Mouse (Mus musculus) midbrain, embryonic 14.5 days (tissue): Measurements from ENCODE around the gene Nell1. TPM values are rescaled to one million over a fixed set of nuclear protein-coding genes. Genes with fewer than 3 reads are reported as not detected.

Experiments used
- ATAC-seq: fragments of 200-750 bp; cut with Nextera tagmentation; 2 replicates; pipeline ENCODE4 v1.8.0; 2017; ENCODE audit warnings: moderate number of reproducible peaks, moderate library complexity; ENCODE audit not compliant: low FRiP score, low TSS enrichment
- DNase-seq: peaks from one replicate; pipeline ENCODE4 v3.0.0-alpha.2; 2015
- H3K27ac ChIP-seq: fragments of 300-500 bp; sonication (generic); replicated peaks from 2 replicates; pipeline ENCODE4 v1.5.1; 2014; ENCODE audit warnings: mild to moderate bottlenecking, low read depth, low read length, moderate library complexity
- H3K27me3 ChIP-seq: fragments of 300-500 bp; sonication (generic); 2 replicates; pipeline ENCODE4 v1.6.1; 2014; ENCODE audit warnings: low read length, control low read depth, mixed read lengths; ENCODE audit not compliant: control insufficient read depth, insufficient read depth
- H3K36me3 ChIP-seq: fragments of 300-500 bp; sonication (generic); 2 replicates; pipeline ENCODE4 v1.6.1; 2014; ENCODE audit warnings: low read length, control low read depth; ENCODE audit not compliant: control insufficient read depth, insufficient read depth
- H3K4me1 ChIP-seq: fragments of 300-500 bp; sonication (generic); 2 replicates; pipeline ENCODE4 v1.6.1; 2014; ENCODE audit warnings: mild to moderate bottlenecking, antibody characterized with exemption, low read length, control low read depth; ENCODE audit not compliant: control insufficient read depth, insufficient read depth
- H3K4me2 ChIP-seq: fragments of 300-500 bp; sonication (generic); 2 replicates; pipeline ENCODE4 v1.6.1; 2014; ENCODE audit warnings: mild to moderate bottlenecking, low read length, moderate library complexity
- H3K4me3 ChIP-seq: fragments of 300-500 bp; sonication (generic); replicated peaks from 2 replicates; pipeline ENCODE4 v1.5.1; 2014; ENCODE audit warnings: low read depth, low read length
- H3K9ac ChIP-seq: fragments of 300-500 bp; sonication (generic); replicated peaks from 2 replicates; pipeline ENCODE4 v1.6.1; 2014; ENCODE audit warnings: mild to moderate bottlenecking, low read length, moderate library complexity
- H3K9me3 ChIP-seq: fragments of 300-500 bp; sonication (generic); 2 replicates; pipeline ENCODE4 v1.6.1; 2016; ENCODE audit warnings: low read length, control low read depth, mixed read lengths; ENCODE audit not compliant: control insufficient read depth
- WGBS: fragments of 180-500 bp; shearing (Covaris S2); extraction: QIAGEN DNeasy Blood & Tissue Kit; methylation state at CpG from one replicate; pipeline ENCODE4 v1.1.7; 2014; 5-methylcytosine and 5-hydroxymethylcytosine counted together
- polyA plus RNA-seq: library from polyadenylated mRNA; unstranded; fragments of >200 nt; fragmentation: Nextera tagmentation; extraction: Ambion mirVana; gene quantifications from 2 replicates; pipeline ENCODE4 v1.2.1, GENCODE M21; 2014

The Nell1 gene
- polyA plus RNA-seq, 1 experiment from 2014 or later = 21.3 TPM

DNA sequence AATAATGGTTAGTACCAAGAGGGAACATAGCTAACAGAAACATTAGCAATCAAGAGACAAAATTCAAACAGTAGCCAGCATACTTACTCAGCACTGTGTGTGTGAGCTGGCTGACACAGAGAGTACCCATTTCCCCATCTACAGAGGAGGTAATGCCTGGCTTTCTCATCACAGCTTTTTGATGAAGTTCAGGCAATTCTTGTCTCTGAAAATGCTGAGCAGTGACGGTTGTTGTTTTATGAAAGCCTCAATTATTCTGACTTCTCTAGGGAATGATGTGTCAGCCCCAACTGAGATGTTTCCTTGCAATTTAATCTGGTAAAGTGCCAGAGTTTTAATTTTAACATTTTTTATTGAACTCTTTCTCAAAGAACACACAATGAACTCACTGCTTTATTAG is 700.8 kb downstream of the Nell1 start:
- H3K27me3 ChIP-seq = no peaks in the 10 kb centered on the region
- H3K36me3 ChIP-seq = no peaks in the 10 kb centered on the region
- no peak overlapping the region for H3K9ac ChIP-seq
- H3K27ac ChIP-seq = no peak overlapping the region
- 79% methylated on average over 1 of the region's 1 CpGs for WGBS
- H3K9me3 ChIP-seq = no peaks in the 10 kb centered on the region
- DNase-seq (no peak), ATAC-seq (no peak)
- H3K4me1 ChIP-seq = no peaks in the 10 kb centered on the region
- no peak overlapping the region for H3K4me2 ChIP-seq
- H3K4me3 ChIP-seq = no peak overlapping the region

DNA sequence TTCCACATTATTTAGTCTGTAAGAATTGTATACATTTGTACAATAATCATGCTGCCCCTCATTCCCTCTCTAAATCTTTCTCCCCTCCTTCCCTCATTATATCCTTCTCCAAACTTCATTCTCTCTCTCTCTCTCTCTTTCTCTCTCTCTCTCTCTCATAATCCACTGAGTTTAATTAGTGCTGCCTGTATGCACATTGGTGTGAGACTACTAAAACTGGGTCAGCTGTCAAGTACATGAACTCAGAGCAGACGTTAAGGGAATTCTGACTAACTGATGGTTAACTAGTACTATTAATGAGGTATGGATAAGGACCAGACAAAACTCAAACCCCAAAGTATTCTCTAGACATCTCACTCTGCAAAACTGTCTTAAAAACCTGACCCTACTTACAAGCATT is 702.8 kb downstream of the Nell1 start:
- Histone ChIP-seq H3K9me3 (no peaks in the 10 kb centered on the region), H3K9ac (no peak overlapping the region), H3K36me3 (no peaks in the 10 kb centered on the region), H3K4me1 (no peaks in the 10 kb centered on the region), H3K4me3 (no peak overlapping the region), H3K4me2 (no peak overlapping the region), H3K27ac (no peak overlapping the region), H3K27me3 (no peaks in the 10 kb centered on the region)
- DNase-seq = no peak
- 86% methylated on average over 1 of the region's 1 CpGs for WGBS
- no peak for ATAC-seq

- no peaks in the 10 kb centered on the region for H3K27me3 ChIP-seq
- no peaks in the 10 kb centered on the region for H3K36me3 ChIP-seq
- DNase-seq = no peak
- no peak for ATAC-seq
- no peaks in the 10 kb centered on the region for H3K4me1 ChIP-seq
- H3K4me3 ChIP-seq = no peak overlapping the region
- H3K9ac ChIP-seq = no peak overlapping the region
- H3K4me2 ChIP-seq = no peak overlapping the region
- H3K9me3 ChIP-seq = no peaks in the 10 kb centered on the region
- no peak overlapping the region for H3K27ac ChIP-seq
- 86% methylated on average over 5 of the region's 5 CpGs for WGBS
Observed at GRCm38 (mm10) chr7:50686337-50686736, 711.7 kb downstream of the Nell1 start.

GRCm38 (mm10) chr7:50725166-50725565 is 750.5 kb downstream of the Nell1 start:
- H3K27me3 ChIP-seq = no peaks in the 10 kb centered on the region
- no peak overlapping the region for H3K4me3 ChIP-seq
- H3K9ac ChIP-seq = no peak overlapping the region
- H3K4me2 ChIP-seq = no peak overlapping the region
- 53% methylated on average over 3 of the region's 3 CpGs for WGBS
- ATAC-seq (no peak), DNase-seq (no peak)
- no peaks in the 10 kb centered on the region for H3K4me1 ChIP-seq
- no peak overlapping the region for H3K27ac ChIP-seq
- H3K36me3 ChIP-seq = no peaks in the 10 kb centered on the region
- no peaks in the 10 kb centered on the region for H3K9me3 ChIP-seq

GRCm38 (mm10) chr7:50730951-50731350 is 756.3 kb downstream of the Nell1 start:
- 54% methylated on average over 4 of the region's 4 CpGs for WGBS
- Histone ChIP-seq H3K4me1 (no peaks in the 10 kb centered on the region), H3K4me3 (no peak overlapping the region), H3K9me3 (no peaks in the 10 kb centered on the region), H3K36me3 (no peaks in the 10 kb centered on the region), H3K9ac (no peak overlapping the region), H3K27ac (no peak overlapping the region), H3K4me2 (no peak overlapping the region), H3K27me3 (no peaks in the 10 kb centered on the region)
- DNase-seq (peak; percentile 58), ATAC-seq (no peak)

GRCm38 (mm10) chr7:50755516-50755915 is 780.9 kb downstream of the Nell1 start:
- no peak for ATAC-seq
- no peak for DNase-seq
- H3K4me2 ChIP-seq = no peak overlapping the region
- H3K4me3 ChIP-seq = no peak overlapping the region
- no peak overlapping the region for H3K9ac ChIP-seq
- no peaks in the 10 kb centered on the region for H3K27me3 ChIP-seq
- WGBS = 91% methylated on average over 3 of the region's 3 CpGs
- 0 out of 2 replicates have a peak, but pooled peaks cover 3% of the 10 kb centered on the region for H3K4me1 ChIP-seq
- no peaks in the 10 kb centered on the region for H3K36me3 ChIP-seq
- H3K27ac ChIP-seq = no peak overlapping the region
- H3K9me3 ChIP-seq = no peaks in the 10 kb centered on the region

DNA sequence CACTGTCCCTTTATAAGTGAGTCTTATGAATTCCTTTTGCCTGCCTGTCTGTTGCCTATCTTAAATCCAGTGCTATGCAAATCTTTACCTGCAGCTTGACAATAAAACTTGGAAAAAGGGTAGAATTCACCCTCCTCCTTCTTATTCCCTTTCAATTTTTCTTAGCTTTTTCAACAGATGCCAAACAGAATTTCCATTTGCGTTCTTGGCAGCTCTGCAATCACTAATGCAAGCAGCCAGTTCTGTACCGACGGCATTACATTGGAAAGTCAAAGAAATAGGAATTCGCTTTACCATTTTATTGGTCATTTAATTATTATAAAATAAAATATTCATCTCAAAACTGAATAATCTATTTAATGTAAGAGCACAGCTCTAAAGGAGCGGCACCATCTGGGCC is 781.7 kb downstream of the Nell1 start:
- Histone ChIP-seq H3K4me3 (no peak overlapping the region), H3K27me3 (no peaks in the 10 kb centered on the region), H3K4me2 (no peak overlapping the region), H3K9ac (no peak overlapping the region), H3K27ac (0 out of 2 replicates have a peak overlapping the region, but pooled peaks have one; percentile 9), H3K4me1 (0 out of 2 replicates have a peak, but pooled peaks cover 3% of the 10 kb centered on the region), H3K36me3 (no peaks in the 10 kb centered on the region), H3K9me3 (no peaks in the 10 kb centered on the region)
- DNase-seq = peak; percentile 33
- 68% methylated on average over 5 of the region's 5 CpGs for WGBS
- no peak for ATAC-seq

- DNase-seq (no peak), ATAC-seq (no peak)
- H3K36me3 ChIP-seq = no peaks in the 10 kb centered on the region
- H3K9me3 ChIP-seq = no peaks in the 10 kb centered on the region
- no peaks in the 10 kb centered on the region for H3K4me1 ChIP-seq
- no peak overlapping the region for H3K4me3 ChIP-seq
- no peak overlapping the region for H3K4me2 ChIP-seq
- H3K27me3 ChIP-seq = no peaks in the 10 kb centered on the region
- H3K9ac ChIP-seq = no peak overlapping the region
- no peak overlapping the region for H3K27ac ChIP-seq
Observed at GRCm38 (mm10) chr7:50773516-50773915, 798.9 kb downstream of the Nell1 start.

- H3K9ac ChIP-seq = no peak overlapping the region
- no peak overlapping the region for H3K27ac ChIP-seq
- ATAC-seq = no peak
- no peaks in the 10 kb centered on the region for H3K9me3 ChIP-seq
- no peak for DNase-seq
- no peak overlapping the region for H3K4me2 ChIP-seq
- H3K27me3 ChIP-seq = no peaks in the 10 kb centered on the region
- no peak overlapping the region for H3K4me3 ChIP-seq
- H3K36me3 ChIP-seq = no peaks in the 10 kb centered on the region
- WGBS = 97% methylated on average over 1 of the region's 1 CpGs
- no peaks in the 10 kb centered on the region for H3K4me1 ChIP-seq
Observed at GRCm38 (mm10) chr7:50781105-50781504, 806.4 kb downstream of the Nell1 start.
